Mouse (Mus musculus) liver, postnatal 0 days (tissue): Measurements from ENCODE around the gene Olfr777. TPM values are rescaled to one million over a fixed set of nuclear protein-coding genes. Genes with fewer than 3 reads are reported as not detected.

ENCODE experiments used
- ATAC-seq: fragments of 200-750 bp; cut with Nextera tagmentation; 2 replicates; pipeline ENCODE4 v1.8.0; 2017; ENCODE audit warnings: mild to moderate bottlenecking, moderate library complexity
- DNase-seq: peaks from one replicate; pipeline ENCODE4 v3.0.0-alpha.2; 2016
- H3K27ac ChIP-seq: fragments of 300-500 bp; sonication (generic); 2 replicates; pipeline ENCODE4 v1.5.1; 2014; ENCODE audit warnings: antibody characterized with exemption, moderate library complexity, mild to moderate bottlenecking, low read depth
- H3K27me3 ChIP-seq: fragments of 300-500 bp; sonication (generic); 2 replicates; pipeline ENCODE4 v1.6.1; 2014; ENCODE audit warnings: low read length, control low read depth, mixed read lengths; ENCODE audit not compliant: insufficient read depth
- H3K36me3 ChIP-seq: fragments of 300-500 bp; sonication (generic); replicated peaks from 2 replicates; pipeline ENCODE4 v1.6.1; 2014; ENCODE audit warnings: mild to moderate bottlenecking, control low read depth, low read length, moderate library complexity, mixed read lengths; ENCODE audit not compliant: insufficient read depth
- H3K4me1 ChIP-seq: fragments of 300-500 bp; sonication (generic); 2 replicates; pipeline ENCODE4 v1.6.1; 2014; ENCODE audit warnings: antibody characterized with exemption, mild to moderate bottlenecking, control low read depth; ENCODE audit not compliant: insufficient read depth
- H3K4me2 ChIP-seq: fragments of 300-500 bp; sonication (generic); 2 replicates; pipeline ENCODE4 v1.6.1; 2014; ENCODE audit warnings: low read depth, mild to moderate bottlenecking, low read length, moderate library complexity, mixed read lengths
- H3K4me3 ChIP-seq: fragments of 300-500 bp; sonication (generic); 2 replicates; pipeline ENCODE4 v1.5.1; 2014; ENCODE audit warnings: low read depth, low read length
- H3K9ac ChIP-seq: fragments of 300-500 bp; sonication (generic); replicated peaks from 2 replicates; pipeline ENCODE4 v1.6.1; 2014; ENCODE audit warnings: mild to moderate bottlenecking, moderate library complexity
- H3K9me3 ChIP-seq: fragments of 300-500 bp; sonication (generic); 2 replicates; pipeline ENCODE4 v1.6.1; 2016; ENCODE audit warnings: mild to moderate bottlenecking, control low read depth, low read length, mixed read lengths
- CTCF ChIP-seq: sonication (generic); IDR thresholded peaks from 2 replicates; pipeline ENCODE4 v1.5.1; 2016; ENCODE audit warnings: antibody characterized with exemption, low read depth
- EP300 ChIP-seq: IDR thresholded peaks from 2 replicates; pipeline ENCODE4 v1.6.1; 2016; ENCODE audit warnings: antibody characterized with exemption, low read depth, mild to moderate bottlenecking
- WGBS: fragments of 180-500 bp; shearing (Covaris S2); extraction: QIAGEN DNeasy Blood & Tissue Kit; methylation state at CpG from one replicate; pipeline ENCODE4 v1.1.7; 2014; ENCODE audit not compliant: insufficient replicate concordance; 5-methylcytosine and 5-hydroxymethylcytosine counted together
- polyA plus RNA-seq: library from polyadenylated mRNA; unstranded; fragments of >200 nt; fragmentation: Nextera tagmentation; extraction: Ambion mirVana; gene quantifications from 2 replicates; pipeline ENCODE4 v1.2.1, GENCODE M21; 2015

Olfr777 gene
- polyA plus RNA-seq, 1 experiment from 2014 or later, result not detected

DNA sequence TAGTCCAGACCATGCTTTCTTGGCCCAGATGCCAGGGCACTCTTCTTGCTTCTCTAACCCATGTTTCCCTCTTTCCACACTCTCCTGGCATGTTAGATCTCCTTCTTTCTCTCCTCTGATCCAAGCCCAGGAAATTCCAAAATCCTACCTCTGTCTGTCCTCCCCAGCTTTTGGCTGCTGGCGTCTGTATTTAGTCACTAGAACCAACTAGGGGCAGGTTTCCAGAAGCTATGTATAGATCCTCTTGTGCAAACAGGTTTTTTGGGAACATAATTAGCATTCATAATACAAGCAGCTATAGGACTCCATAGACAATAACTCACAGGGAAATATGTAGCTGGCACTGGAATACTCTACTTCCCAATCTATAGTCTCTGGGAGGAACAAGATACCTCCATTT, 40.5 kb downstream of the Olfr777 start:
- H3K4me3 ChIP-seq, result no peak overlapping the region
- TF ChIP-seq CTCF (no peak), EP300 (no peak)
- ATAC-seq (no peak), DNase-seq (no peak)
- no peaks in the 10 kb centered on the region for H3K36me3 ChIP-seq
- 51% methylated on average over 1 of the region's 1 CpGs for WGBS
- H3K9ac ChIP-seq, result no peak overlapping the region
- H3K9me3 ChIP-seq, result peaks cover 6% of the 10 kb centered on the region; the same call in 1 of the 2 replicates
- no peak overlapping the region for H3K27ac ChIP-seq
- H3K4me1 ChIP-seq, result no peaks in the 10 kb centered on the region
- H3K4me2 ChIP-seq, result no peak overlapping the region
- H3K27me3 ChIP-seq, result no peaks in the 10 kb centered on the region

Other genes with a start within 250 kb of the Olfr777 start
- not detected in 2 replicates for gene Olfr764-ps1, start 231.6 kb downstream of the Olfr777 start, polyA plus RNA-seq
- gene Olfr765, start 221.5 kb downstream of the Olfr777 start, polyA plus RNA-seq, result not detected in 2 replicates
- gene Olfr766-ps1, start 202.5 kb downstream of the Olfr777 start, polyA plus RNA-seq, result not detected in 2 replicates
- gene Olfr767, start 188.6 kb downstream of the Olfr777 start, polyA plus RNA-seq, result not detected in 2 replicates
- not detected in 2 replicates for gene Olfr768, start 172.1 kb downstream of the Olfr777 start, polyA plus RNA-seq
- not detected in 2 replicates for gene Olfr769, start 153.6 kb downstream of the Olfr777 start, polyA plus RNA-seq
- gene Olfr770, start 132.5 kb downstream of the Olfr777 start, polyA plus RNA-seq, result not detected in 2 replicates
- gene Olfr771, start 106.7 kb downstream of the Olfr777 start, polyA plus RNA-seq, result not detected in 2 replicates
- gene Olfr772, start 93.6 kb downstream of the Olfr777 start, polyA plus RNA-seq, result not detected in 2 replicates
- not detected in 2 replicates for gene Olfr773, start 84.1 kb downstream of the Olfr777 start, polyA plus RNA-seq
- gene Olfr774, start 35.3 kb downstream of the Olfr777 start, polyA plus RNA-seq, result not detected in 2 replicates
- not detected in 2 replicates for gene Olfr775, start 23.1 kb downstream of the Olfr777 start, polyA plus RNA-seq
- not detected in 2 replicates for gene Olfr776, start 12.4 kb downstream of the Olfr777 start, polyA plus RNA-seq
- not detected in 2 replicates for gene Olfr780, start 46.6 kb upstream of the Olfr777 start, polyA plus RNA-seq
- not detected in 2 replicates for gene Olfr781, start 57.4 kb upstream of the Olfr777 start, polyA plus RNA-seq
- gene Olfr782, start 77.4 kb upstream of the Olfr777 start, polyA plus RNA-seq, result not detected in 2 replicates
- not detected in 2 replicates for gene Olfr784, start 112.6 kb upstream of the Olfr777 start, polyA plus RNA-seq
- not detected in 2 replicates for gene Olfr785, start 133.9 kb upstream of the Olfr777 start, polyA plus RNA-seq
- gene Olfr786, start 155.8 kb upstream of the Olfr777 start, polyA plus RNA-seq, result not detected in 2 replicates
- not detected in 2 replicates for gene Olfr787, start 190.4 kb upstream of the Olfr777 start, polyA plus RNA-seq
- not detected in 2 replicates for gene Olfr788, start 199.5 kb upstream of the Olfr777 start, polyA plus RNA-seq
- gene Olfr789, start 213.3 kb upstream of the Olfr777 start, polyA plus RNA-seq, result not detected in 2 replicates
- gene Olfr790, start 227.0 kb upstream of the Olfr777 start, polyA plus RNA-seq, result not detected in 2 replicates